Mouse (Mus musculus) retina, embryonic 14.5 days (tissue): Measurements from ENCODE around the gene Xlr5a.
"Not testable (repeated sequence)": the region's sequence is repeated elsewhere in the genome, so short reads cannot be mapped to it uniquely, and the experiment has no call there.

Source experiments
- DNase-seq: peaks from one replicate; pipeline ENCODE4 v3.0.0-alpha.2; 2015; ENCODE audit warnings: low spot score

Xlr5a gene

GRCm38 (mm10) chrX:73292876-73293275, at the start of gene Xlr5a, which contains the start of gene Xlr5c:
Xlr5a (minus strand) TSS chrX:73292976.
Xlr5c (minus strand) TSS chrX:73292976.
- DNase-seq, result not testable (repeated sequence)

DNA sequence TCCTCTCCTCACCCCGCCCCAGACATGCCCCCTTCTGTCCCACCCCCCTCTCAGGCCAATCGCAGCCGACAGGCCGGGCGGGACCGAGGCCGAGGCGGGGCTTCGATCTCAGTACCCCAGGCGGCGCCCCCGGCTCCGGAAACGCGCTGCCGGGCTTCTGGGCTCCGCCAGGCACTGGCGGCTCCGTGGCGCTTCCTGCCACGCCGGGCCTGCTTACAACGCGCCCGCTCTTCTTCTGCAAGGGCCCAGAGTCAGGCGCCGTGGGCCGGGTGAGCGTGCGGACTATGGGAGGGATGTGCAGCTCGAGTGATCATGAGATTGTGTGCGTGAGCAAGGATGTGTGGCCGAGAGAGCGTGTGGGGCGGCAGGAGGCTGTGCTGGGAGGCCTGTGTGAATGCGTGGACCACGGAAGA, 49.7 kb upstream of the Xlr5a start, which contains the start of gene Zfp275:
Gene Zfp275, plus strand, starts transcription at position 139 of the 413 bp plus-strand sequence.
- DNase-seq, result peak; percentile 75

GRCm38 (mm10) chrX:73342068-73342467, 49.3 kb upstream of the Xlr5a start:
- DNase-seq, result peak; percentile 1

DNA sequence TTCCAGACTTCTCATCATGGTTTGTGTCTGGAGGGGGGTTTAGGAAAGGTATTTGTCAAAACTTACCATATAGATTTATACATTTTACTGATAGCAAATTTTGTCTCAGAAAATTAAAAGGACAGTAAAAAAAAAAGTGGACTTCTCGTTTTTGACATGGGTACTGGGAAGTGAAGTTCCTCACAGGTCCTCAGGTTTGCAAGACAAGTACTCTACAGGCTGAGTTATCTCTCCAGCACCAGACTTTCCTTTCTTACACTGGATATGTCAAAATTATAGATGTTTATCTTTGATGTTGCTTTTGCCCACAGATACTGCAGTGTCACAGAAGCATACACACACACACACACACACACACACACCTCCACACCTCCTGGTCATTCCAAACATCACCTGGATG, 48.7 kb upstream of the Xlr5a start:
- no peak for DNase-seq

DNA sequence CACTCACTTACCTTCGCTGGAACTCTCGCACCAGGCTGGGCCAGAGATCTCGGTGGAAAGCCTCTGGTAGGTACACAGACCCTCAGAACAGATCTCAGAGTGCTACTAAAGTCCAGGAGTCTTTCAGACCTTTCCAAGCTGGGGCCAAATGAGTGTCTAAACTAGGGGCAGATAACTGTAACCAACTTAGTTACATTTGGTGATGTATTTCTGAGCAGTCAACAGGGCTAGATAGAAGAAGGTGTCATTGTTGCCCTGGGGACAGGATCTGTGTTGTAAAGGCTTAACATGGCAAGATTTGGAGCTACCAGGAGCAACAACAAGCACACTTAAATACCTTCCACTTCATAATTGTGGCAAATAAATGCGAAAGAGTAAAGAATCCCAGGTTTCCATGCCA, 44.0 kb upstream of the Xlr5a start, which contains the start of gene Gm45015:
Gene Gm45015, minus strand, starts transcription at position 101 of the 400 bp plus-strand sequence.
- no peak for DNase-seq

DNA sequence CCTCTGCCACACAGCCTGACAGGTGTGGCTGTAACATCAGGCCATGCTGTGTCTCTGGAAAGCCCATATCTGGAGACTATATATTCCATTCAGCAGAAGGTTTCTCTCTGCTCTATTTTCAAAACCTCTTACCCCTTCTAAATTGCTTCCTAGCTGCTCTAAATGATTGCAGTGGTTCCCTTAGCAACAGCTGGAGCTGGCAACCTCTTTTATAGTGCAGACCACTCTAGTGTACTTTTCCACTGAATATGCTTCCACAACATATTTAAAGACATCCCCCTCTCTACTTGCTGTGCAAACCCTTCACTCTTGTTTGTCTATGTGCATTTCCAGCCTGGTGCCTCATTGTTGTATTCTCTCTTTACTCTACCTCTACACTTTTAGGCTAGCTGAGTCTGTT, 40.8 kb upstream of the Xlr5a start:
- no peak for DNase-seq

DNA sequence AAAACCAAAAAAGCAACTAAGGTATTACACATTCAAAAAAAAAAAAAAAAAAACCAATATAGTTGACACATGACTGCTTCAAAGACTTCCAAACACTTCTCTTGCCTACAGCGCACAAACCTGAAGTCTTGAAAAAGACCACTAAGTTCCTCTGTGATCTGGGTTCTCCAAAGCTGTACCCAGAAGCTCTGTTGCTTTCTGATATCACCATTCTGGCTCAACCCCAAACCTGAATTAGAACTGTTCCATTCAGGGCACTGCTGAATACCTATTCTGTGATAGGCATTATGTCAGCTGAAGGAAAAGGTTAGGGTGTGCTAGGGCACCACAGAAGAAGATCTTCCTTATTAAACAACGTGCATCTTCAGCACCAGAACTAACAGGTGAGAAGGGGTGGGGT, 34.4 kb upstream of the Xlr5a start:
- no peak for DNase-seq

DNA sequence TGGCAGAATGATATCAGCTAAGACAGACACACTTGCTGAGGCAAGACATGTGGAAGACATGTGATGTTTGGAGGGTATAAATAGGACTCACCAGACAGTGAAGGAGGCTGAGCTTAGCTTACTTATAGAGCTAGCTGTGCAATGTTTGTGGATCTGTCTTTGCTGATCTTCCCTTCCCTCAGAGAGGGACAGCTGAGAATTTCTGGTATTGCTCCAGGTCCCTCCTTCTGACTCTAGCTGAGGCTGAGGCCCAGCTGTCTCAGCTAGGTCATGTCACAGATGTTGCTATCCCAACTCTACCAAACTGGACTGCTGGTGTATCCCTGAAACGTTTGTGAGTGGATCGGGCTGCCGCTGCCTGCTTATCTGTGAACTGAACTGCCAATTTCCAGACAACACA, 28.3 kb upstream of the Xlr5a start:
- no peak for DNase-seq

DNA sequence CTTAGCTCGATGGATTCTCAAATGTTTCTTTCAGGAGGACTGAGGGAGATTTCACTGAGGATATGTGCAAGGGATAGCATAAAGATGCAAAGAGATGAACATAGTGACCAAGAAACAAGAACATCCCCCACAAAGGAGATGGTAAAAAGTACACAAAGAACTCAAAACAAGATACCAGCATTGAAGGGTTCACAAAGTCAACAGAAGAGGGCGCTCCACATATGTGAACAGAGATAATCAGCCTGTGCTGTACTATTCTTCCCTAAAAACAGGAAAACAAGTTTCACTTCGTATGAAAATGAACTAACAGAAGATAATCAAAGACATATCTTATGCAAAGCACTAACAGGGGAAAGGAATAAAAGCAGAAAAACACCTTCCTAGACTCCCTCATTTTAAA, 19.7 kb upstream of the Xlr5a start:
- DNase-seq, result peak; percentile 49

- DNase-seq, result not testable (repeated sequence)
Observed at GRCm38 (mm10) chrX:73295745-73296144, 3.0 kb upstream of the Xlr5a start.

DNA sequence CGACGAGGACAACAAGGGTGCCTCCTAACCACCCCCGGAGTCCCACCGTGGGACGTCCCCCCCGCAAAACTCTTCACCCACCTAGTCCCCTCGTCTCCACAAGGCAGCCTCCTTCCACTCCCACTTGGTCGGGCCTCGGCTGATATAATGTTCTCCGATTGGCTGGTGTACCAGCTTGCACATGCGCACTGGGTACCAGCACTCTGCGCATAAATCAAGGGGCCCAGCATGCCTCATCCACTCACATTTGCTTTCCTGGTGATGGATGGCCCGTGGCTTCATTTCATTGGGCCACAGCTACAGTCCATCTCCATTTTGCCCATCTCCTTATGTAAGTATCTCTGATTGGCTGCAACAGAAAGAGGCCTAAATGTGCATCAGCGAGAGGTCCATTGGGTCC, 27.5 kb downstream of the Xlr5a start, which contains the start of gene Xlr3c:
Gene Xlr3c, minus strand, starts transcription at position 121 of the 400 bp plus-strand sequence.
- not testable (repeated sequence) for DNase-seq

GRCm38 (mm10) chrX:73262428-73262827, 30.3 kb downstream of the Xlr5a start:
- not testable (repeated sequence) for DNase-seq

DNA sequence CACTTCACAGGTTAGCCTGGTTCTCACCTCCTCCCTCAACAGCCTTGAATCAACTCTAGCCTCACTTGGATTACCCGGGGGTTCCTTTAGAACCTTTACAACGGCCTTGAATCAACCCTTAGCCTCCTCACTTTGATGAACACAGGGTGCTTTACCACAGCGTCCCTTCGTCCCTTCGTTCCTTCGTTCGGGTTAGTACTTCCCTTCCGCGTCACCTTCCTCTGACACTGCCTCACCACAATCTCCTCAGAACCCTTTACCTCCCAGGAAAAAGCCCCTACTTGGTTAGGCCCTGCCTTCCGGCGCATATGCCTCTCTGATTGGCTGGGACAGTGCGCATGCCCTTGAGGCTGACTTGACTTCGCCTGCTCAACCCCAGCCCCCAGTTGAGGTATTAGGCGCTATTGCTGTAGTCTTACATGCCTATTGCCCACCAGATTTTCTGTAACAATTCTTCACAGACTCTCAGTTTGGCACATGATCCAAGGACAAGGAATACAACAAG, 49.9 kb downstream of the Xlr5a start, which contains the start of gene Xlr4c:
Gene Xlr4c, minus strand, starts transcription at position 310 of the 505 bp plus-strand sequence.
- DNase-seq, result not testable (repeated sequence)

DNA sequence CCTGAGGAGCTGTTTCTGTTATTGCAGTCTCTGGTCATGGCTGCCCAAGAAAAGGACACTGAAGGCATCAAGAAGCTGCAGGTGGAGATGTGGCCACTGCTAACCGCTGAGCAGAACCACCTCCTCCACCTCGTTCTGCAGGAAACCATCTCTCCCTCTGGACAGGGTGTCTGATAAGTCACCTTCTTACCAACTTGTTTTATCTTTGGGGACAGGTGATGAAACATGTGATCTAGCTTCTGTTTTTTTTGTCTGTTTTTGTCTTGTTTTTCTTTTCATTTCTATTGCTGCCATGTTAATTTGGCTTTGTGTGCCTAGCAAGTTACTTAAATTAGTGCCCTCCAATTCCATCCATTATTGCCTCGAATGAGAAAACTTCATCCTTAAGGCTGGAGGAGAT, 63.5 kb downstream of the Xlr5a start:
- DNase-seq, result no peak

GRCm38 (mm10) chrX:73228606-73229214, 64.1 kb downstream of the Xlr5a start:
- peak; percentile 41 for DNase-seq

- DNase-seq, result peak; percentile 81
Observed at GRCm38 (mm10) chrX:73227914-73228605, 64.7 kb downstream of the Xlr5a start, which contains the start of gene F8a. F8a (plus strand) TSS chrX:73228291.

DNA sequence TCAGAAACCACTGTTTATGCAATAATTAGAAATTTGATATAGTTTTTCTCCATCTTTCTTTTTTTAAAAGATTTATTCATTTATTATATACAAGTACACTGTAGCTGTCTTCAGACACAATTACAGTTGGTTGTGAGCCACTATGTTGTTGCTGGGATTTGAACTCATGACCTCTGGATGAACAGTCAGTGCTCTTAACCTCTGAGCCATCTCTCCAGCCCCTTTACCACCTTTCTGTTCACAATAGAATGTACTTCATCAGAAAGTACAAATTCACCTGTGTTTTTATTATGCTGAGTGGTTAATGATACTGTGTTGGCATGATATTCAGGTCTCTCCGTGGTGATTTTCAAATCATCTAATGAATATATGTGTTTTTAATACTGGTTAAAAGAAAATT, 67.4 kb downstream of the Xlr5a start:
- DNase-seq, result no peak

GRCm38 (mm10) chrX:73213819-73214564, 78.8 kb downstream of the Xlr5a start, which contains the start of gene Xlr4b:
Xlr4b (plus strand) TSS chrX:73214333.
- DNase-seq, result not testable (repeated sequence)

DNA sequence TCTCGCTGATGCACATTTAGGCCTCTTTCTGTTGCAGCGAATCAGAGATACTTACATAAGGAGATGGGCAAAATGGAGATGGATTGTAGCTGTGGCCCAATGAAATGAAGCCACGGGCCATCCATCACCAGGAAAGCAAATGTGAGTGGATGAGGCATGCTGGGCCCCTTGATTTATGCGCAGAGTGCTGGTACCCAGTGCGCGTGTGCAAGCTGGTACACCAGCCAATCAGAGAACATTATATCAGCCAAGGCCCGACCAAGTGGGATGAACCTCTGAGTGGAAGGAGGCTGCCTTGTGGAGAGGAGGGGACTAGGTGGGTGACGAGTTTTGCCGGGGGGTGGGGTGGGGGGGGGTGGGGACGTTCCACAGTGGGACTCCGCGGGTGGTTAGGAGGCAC, 100.8 kb downstream of the Xlr5a start, which contains the start of gene Xlr3b:
Gene Xlr3b, plus strand, starts transcription at position 274 of the 400 bp plus-strand sequence.
- not testable (repeated sequence) for DNase-seq

- DNase-seq, result not testable (repeated sequence)
Observed at GRCm38 (mm10) chrX:73176889-73177288, 115.9 kb downstream of the Xlr5a start, which contains the start of gene Spin2d. Spin2d (minus strand) TSS chrX:73176989.

- DNase-seq, result not testable (repeated sequence)
Observed at GRCm38 (mm10) chrX:73149350-73149749, 143.4 kb downstream of the Xlr5a start, which contains the start of gene DXBay18. DXBay18 (minus strand) TSS chrX:73149450.

GRCm38 (mm10) chrX:73148496-73148895, 144.3 kb downstream of the Xlr5a start, which contains the start of gene Xlr5b:
Xlr5b (plus strand) TSS chrX:73148796.
- DNase-seq, result not testable (repeated sequence)
